Mouse (Mus musculus) forebrain, embryonic 13.5 days (tissue): Measurements from ENCODE around the gene Gm11437. TPM values are rescaled to one million over a fixed set of nuclear protein-coding genes. Genes with fewer than 3 reads are reported as not detected.

ENCODE experiments used
- ATAC-seq: fragments of 200-750 bp; cut with Nextera tagmentation; 2 replicates; pipeline ENCODE4 v1.8.0; 2017
- H3K27ac ChIP-seq: fragments of 300-500 bp; sonication (generic); 2 replicates; pipeline ENCODE4 v1.5.1; 2015; ENCODE audit warnings: inconsistent platforms, mild to moderate bottlenecking, moderate library complexity
- H3K27me3 ChIP-seq: fragments of 300-500 bp; sonication (generic); 2 replicates; pipeline ENCODE4 v1.6.1; 2015; ENCODE audit warnings: mild to moderate bottlenecking, inconsistent platforms
- H3K36me3 ChIP-seq: fragments of 300-500 bp; sonication (generic); 2 replicates; pipeline ENCODE4 v1.6.1; 2015; ENCODE audit warnings: mild to moderate bottlenecking, inconsistent platforms; ENCODE audit not compliant: poor library complexity, severe bottlenecking
- H3K4me1 ChIP-seq: fragments of 300-500 bp; sonication (generic); 2 replicates; pipeline ENCODE4 v1.6.1; 2015; ENCODE audit warnings: inconsistent platforms
- H3K4me2 ChIP-seq: fragments of 300-500 bp; sonication (generic); 2 replicates; pipeline ENCODE4 v1.6.1; 2015; ENCODE audit warnings: inconsistent platforms, mild to moderate bottlenecking, moderate library complexity
- H3K4me3 ChIP-seq: fragments of 300-500 bp; sonication (generic); 2 replicates; pipeline ENCODE4 v1.5.1; 2015; ENCODE audit warnings: mild to moderate bottlenecking, inconsistent platforms
- H3K9ac ChIP-seq: fragments of 300-500 bp; sonication (generic); 2 replicates; pipeline ENCODE4 v1.6.1; 2015; ENCODE audit warnings: mild to moderate bottlenecking, inconsistent platforms
- H3K9me3 ChIP-seq: fragments of 300-500 bp; sonication (generic); replicated peaks from 2 replicates; pipeline ENCODE4 v1.6.1; 2016; ENCODE audit warnings: inconsistent platforms
- WGBS: fragments of 180-500 bp; shearing (Covaris S2); methylation state at CpG from one replicate; pipeline ENCODE4 v1.1.7; 2015; 5-methylcytosine and 5-hydroxymethylcytosine counted together
- polyA plus RNA-seq: library from polyadenylated mRNA; unstranded; fragments of >200 nt; fragmentation: Nextera tagmentation; extraction: Ambion mirVana; gene quantifications from 2 replicates; pipeline ENCODE4 v1.2.1, GENCODE M21; 2015

Gene Gm11437
- polyA plus RNA-seq, 1 experiment from 2014 or later: not detected

DNA sequence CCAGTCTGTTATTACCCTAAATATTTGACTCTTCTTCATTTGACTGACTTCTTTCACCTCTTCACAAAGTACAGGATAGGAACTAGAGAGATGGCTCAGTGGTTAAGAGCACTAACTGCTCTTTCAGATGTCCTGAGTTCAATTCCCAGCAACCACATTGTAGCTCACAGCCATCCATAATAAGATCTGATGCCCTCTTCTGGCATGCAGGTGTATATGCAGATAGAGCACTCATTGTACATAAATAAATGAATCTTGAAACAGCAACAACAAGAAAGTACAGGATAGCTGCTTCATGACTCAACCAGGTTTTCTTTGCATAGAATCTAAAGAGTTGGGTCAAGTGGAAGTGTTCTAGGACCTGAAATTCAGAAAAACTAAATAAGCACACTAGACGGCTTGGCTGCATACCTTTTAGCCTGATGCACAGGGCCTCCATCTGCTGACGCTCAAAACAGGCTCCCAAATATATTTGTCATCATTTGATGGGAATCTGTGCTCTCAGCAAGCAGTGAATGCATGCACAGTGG lies 32.9 kb downstream of the Gm11437 start:
- Histone ChIP-seq H3K4me3 (no peak overlapping the region), H3K9me3 (no peaks in the 10 kb centered on the region), H3K9ac (no peak overlapping the region), H3K27ac (no peak overlapping the region), H3K27me3 (no peaks in the 10 kb centered on the region), H3K4me1 (peaks cover 30% of the 10 kb centered on the region), H3K36me3 (no peaks in the 10 kb centered on the region), H3K4me2 (no peak overlapping the region)
- 92% methylated on average over 2 of the region's 2 CpGs for WGBS
- ATAC-seq: no peak

DNA sequence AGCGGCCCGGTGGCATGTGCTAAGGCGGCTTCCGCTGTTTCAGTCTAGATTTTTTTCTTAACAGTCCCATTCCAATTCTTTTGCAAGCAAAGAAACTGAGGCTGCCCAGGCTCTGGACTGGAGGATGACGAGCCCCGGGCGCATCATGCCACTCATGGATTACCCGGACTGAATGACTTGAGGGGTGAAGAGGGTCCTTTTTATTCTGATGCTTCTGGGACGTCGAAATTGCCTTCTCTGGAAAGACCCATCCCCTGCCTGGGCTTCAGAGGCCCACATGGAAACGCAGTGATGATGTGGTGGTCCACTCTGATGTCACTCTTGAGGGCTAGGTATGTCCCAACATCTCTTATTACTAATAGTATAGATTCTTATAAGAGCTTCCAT lies 37.5 kb downstream of the Gm11437 start:
- Histone ChIP-seq H3K4me2 (peak overlapping the region; percentile 68), H3K4me1 (peaks cover 28% of the 10 kb centered on the region), H3K9me3 (no peaks in the 10 kb centered on the region), H3K9ac (peak overlapping the region; percentile 88), H3K36me3 (peaks cover 22% of the 10 kb centered on the region), H3K27ac (no peak overlapping the region), H3K4me3 (peak overlapping the region; percentile 79), H3K27me3 (no peaks in the 10 kb centered on the region)
- 5% methylated on average over 11 of the region's 11 CpGs for WGBS
- no peak; the same call in 1 of the 2 replicates for ATAC-seq

DNA sequence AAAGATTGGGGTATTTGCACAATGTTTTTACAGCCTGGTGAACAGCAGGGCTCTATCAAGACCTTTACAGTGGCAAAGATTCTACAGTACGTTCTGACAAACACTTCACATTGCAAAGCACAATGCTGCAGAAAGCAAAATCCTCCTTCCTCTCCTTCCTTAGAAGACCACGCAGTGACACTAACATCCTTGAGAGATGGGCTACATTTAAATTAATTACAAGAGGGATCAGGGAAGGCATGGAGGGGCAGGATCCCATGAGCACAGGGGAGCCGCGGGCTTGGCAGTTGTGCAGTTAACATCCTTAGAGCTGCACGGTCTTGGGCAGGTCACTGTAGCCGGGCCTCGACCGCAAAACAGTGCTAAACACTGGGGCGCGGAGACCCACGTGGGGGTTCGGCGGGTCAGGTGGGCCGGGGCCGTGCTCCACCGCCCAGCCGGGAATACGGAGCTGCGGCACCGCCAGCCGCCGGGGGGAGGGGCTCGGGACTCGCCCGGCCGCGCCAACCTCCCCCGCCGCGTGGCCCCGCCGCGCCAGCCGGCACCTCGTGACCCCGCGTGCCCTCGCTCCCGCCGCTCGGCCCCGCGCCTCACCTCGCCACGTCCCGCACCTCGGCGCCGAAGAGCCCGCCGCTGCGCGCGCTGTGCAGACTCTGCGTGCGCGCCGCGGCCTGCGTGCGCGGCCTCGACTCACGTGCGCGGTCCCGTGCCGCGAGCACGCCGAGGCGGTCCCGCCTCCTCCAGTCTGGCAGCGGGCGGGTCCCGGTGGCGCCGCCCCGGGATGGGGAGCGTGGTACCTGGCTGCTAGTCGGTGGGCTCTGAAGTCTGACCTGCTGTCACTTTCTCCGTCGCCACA lies 38.1 kb downstream of the Gm11437 start, which contains the start of the genes Tada2a and Acaca:
TSS of gene Tada2a (minus strand) at position 658 of the 856 bp plus-strand sequence.
TSS of gene Acaca (plus strand) at position 730 of the 856 bp plus-strand sequence.
- H3K9ac ChIP-seq: peak within 1 kb of the TSS; percentile 88
- no peaks in the 10 kb centered on the region for H3K27me3 ChIP-seq
- peak within 1 kb of the TSS; percentile 68 for H3K4me2 ChIP-seq
- peaks cover 28% of the 10 kb centered on the region for H3K36me3 ChIP-seq
- no peak within 1 kb of the TSS; the same call in 1 of the 2 replicates for H3K27ac ChIP-seq
- peak; percentile 94 for ATAC-seq
- WGBS: under 1% methylated on average over 77 of the region's 83 CpGs
- H3K4me1 ChIP-seq: peaks cover 28% of the 10 kb centered on the region
- no peaks in the 10 kb centered on the region for H3K9me3 ChIP-seq
- peak within 1 kb of the TSS; percentile 79 for H3K4me3 ChIP-seq

DNA sequence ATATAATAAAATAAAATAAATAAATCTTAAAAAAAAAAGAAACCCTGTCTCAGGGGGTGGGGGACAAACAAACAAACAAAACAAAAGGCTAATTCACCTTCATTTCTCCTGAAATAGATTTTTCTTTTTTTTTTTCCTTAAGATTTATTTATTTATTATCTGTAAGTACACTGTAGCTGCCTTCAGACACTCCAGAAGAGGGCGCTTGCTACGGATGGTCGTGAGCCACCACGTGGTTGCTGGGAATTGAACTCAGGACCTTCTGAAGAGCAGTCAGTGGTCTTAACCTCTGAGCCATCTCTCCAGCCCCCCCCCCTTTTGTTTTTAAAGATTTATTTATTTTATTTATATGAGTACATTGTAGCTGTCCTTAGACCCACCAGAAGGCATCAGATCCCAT lies 39.3 kb downstream of the Gm11437 start:
- ATAC-seq: no peak
- no peak overlapping the region; the same call in 1 of the 2 replicates for H3K4me3 ChIP-seq
- no peaks in the 10 kb centered on the region for H3K9me3 ChIP-seq
- peaks cover 28% of the 10 kb centered on the region for H3K4me1 ChIP-seq
- 95% methylated on average over 4 of the region's 4 CpGs for WGBS
- no peak overlapping the region for H3K4me2 ChIP-seq
- no peak overlapping the region for H3K9ac ChIP-seq
- H3K27me3 ChIP-seq: no peaks in the 10 kb centered on the region
- H3K27ac ChIP-seq: no peak overlapping the region
- peaks cover 33% of the 10 kb centered on the region for H3K36me3 ChIP-seq

DNA sequence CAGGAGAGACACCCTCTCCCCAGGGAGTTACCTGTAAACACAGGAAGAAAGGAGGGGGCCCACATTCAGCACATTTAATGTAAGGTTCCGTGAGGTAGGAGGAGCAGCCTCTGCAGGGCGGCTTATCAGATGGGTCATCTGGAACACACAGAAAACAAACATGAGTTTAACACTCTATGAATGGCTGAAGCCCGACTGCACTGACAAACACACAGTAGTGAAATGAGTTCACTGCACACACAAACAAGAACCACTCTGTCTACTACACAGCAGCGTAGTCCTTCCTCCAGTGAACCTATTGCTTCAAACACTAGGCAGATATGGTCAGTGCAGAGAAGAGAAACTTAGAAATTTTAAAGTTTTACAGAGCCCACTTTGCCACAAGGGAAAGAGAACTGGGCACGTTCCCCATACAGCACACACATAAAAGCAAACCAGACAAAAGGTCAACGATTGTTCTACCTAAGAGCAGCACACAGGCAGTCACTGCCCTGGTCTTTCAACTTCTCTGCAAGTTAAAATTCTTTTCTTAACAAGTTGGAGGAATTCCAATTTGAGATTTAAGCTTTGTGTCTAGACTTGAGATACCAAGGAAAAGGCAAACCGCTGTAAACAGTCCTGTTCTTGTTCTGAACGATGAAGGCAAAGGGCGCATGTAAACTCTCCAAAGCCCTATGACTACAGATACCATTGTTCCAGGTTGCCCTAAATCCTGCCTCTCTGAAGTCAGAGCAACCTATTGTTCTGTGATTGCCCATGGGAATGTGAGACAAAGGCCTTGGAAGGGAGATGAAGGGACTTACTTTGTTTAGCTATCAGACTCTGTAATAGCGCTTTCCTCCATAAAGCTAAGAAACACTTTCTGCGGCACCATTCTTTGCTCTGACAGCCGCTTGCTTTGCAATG lies 46.0 kb downstream of the Gm11437 start:
- no peaks in the 10 kb centered on the region for H3K27me3 ChIP-seq
- H3K4me3 ChIP-seq: no peak overlapping the region
- no peak overlapping the region for H3K4me2 ChIP-seq
- no peaks in the 10 kb centered on the region for H3K9me3 ChIP-seq
- no peak overlapping the region for H3K9ac ChIP-seq
- peaks cover 85% of the 10 kb centered on the region for H3K36me3 ChIP-seq
- no peak overlapping the region for H3K27ac ChIP-seq
- 80% methylated on average over 12 of the region's 12 CpGs for WGBS
- H3K4me1 ChIP-seq: no peaks in the 10 kb centered on the region
- no peak for ATAC-seq

DNA sequence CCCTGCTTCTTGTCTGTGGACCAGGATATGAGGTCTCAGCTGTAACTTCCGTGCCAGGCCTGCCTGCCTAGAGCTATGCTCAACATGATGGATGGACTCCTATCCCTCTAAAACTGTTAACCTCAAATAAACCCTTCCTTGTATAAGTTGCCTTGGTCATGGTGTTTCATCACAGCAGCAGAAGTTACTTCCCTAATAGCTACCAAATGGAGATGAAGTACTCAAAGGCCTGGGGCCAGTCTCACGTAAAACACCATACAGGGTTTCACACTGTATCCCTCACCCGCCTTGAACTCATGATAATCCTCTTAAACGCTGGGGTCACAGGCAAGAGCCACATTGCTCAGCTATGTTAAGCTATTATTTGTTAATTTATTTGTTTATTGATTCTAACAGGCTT lies 49.8 kb downstream of the Gm11437 start:
- H3K4me2 ChIP-seq: no peak overlapping the region
- H3K27me3 ChIP-seq: no peaks in the 10 kb centered on the region
- H3K27ac ChIP-seq: no peak overlapping the region
- H3K9ac ChIP-seq: no peak overlapping the region
- no peaks in the 10 kb centered on the region for H3K9me3 ChIP-seq
- H3K4me3 ChIP-seq: no peak overlapping the region
- WGBS: 89% methylated on average over 4 of the region's 4 CpGs
- no peak for ATAC-seq
- peaks cover 78% of the 10 kb centered on the region for H3K36me3 ChIP-seq
- H3K4me1 ChIP-seq: no peaks in the 10 kb centered on the region

DNA sequence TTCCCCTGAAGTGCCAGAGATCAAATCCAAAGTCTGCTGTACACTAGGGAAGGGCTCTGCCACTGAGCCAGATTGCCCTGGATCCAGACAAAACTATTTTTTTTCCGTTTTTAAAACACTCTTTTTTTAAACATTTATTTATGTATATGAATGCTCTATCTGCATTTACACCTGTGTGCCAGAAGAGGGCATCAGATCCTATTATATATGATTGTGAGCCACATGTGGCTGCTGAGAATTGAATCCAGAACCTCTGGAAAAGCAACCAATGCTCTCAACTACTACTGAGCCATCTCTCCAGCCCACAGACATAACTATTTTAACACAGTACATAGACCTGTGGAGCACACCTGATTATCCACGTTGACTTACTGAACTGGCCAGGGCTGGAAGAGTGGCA lies 51.1 kb downstream of the Gm11437 start:
- peaks cover 68% of the 10 kb centered on the region for H3K36me3 ChIP-seq
- no peak overlapping the region for H3K9ac ChIP-seq
- H3K9me3 ChIP-seq: no peaks in the 10 kb centered on the region
- no peaks in the 10 kb centered on the region for H3K4me1 ChIP-seq
- H3K4me2 ChIP-seq: no peak overlapping the region
- no peak overlapping the region for H3K27ac ChIP-seq
- 67% methylated on average over 2 of the region's 2 CpGs for WGBS
- no peak overlapping the region for H3K4me3 ChIP-seq
- H3K27me3 ChIP-seq: no peaks in the 10 kb centered on the region
- no peak for ATAC-seq

DNA sequence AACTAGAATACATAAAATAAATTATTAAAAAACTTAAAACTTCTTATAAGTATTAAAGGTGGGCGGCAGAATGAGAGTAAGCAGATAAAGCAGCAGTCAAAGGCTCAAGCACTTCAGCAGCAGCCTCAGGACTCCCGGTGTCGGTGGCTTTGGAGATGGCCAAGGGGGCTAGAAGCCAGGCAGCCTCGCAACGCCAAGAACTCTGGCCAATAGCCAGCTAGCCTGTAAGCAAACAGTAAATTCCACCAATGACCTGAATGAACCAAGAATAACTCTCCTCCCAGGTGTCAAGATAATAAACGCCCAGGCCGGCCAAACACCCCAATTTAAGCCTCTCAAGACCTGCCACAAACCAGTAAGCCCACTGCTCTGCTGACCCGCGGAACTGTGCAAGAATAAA lies 51.6 kb downstream of the Gm11437 start:
- ATAC-seq: no peak
- Histone ChIP-seq H3K36me3 (peaks cover 68% of the 10 kb centered on the region), H3K9ac (no peak overlapping the region), H3K4me3 (no peak overlapping the region), H3K27me3 (no peaks in the 10 kb centered on the region), H3K4me2 (no peak overlapping the region), H3K9me3 (no peaks in the 10 kb centered on the region), H3K27ac (no peak overlapping the region), H3K4me1 (no peaks in the 10 kb centered on the region)
- WGBS: 84% methylated on average over 9 of the region's 9 CpGs

DNA sequence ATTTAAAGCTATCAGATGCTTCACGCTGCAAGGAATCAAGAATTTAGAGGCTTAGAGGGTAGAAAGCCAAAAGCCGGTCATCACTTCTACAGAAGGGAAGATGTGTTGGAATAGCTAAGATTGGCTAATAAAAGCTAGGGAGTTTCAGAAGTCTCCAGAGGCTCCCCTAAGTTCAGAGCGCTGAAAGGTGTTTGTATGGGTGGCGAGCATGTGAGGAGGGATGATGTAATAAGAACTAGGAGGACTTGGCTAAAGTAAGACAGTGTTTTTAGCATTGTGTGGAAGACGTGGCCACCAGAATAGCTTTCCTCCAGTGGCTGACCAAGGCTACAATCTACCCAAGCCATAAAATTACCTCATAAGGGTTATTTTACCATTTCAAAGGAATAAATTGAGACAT lies 53.7 kb downstream of the Gm11437 start:
- no peak for ATAC-seq
- H3K4me1 ChIP-seq: no peaks in the 10 kb centered on the region
- WGBS: 88% methylated on average over 5 of the region's 5 CpGs
- no peaks in the 10 kb centered on the region for H3K27me3 ChIP-seq
- no peak overlapping the region for H3K27ac ChIP-seq
- H3K4me3 ChIP-seq: no peak overlapping the region
- no peak overlapping the region for H3K9ac ChIP-seq
- no peaks in the 10 kb centered on the region for H3K9me3 ChIP-seq
- peaks cover 69% of the 10 kb centered on the region for H3K36me3 ChIP-seq
- H3K4me2 ChIP-seq: no peak overlapping the region

DNA sequence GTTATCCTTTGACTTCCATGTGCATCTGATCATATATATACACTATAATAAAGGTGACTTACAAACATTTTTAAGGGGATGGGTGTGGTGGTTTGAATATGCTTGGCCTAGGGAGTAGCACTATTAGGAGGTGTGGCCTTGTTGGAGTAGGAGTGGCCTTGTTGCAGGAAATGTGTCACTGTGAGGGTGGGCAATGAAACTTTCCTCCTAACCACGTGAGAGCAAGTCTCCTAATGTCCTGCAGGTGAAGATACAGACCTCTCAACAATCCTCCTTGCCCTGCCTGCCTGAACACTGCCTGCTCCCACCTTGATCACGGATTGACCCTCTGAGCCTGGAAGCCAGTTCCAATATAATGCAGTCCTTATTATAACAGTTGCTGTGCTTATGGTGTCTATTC lies 60.1 kb downstream of the Gm11437 start:
- Histone ChIP-seq H3K4me1 (no peaks in the 10 kb centered on the region), H3K27me3 (no peaks in the 10 kb centered on the region), H3K9me3 (no peaks in the 10 kb centered on the region), H3K36me3 (peaks cover 90% of the 10 kb centered on the region), H3K9ac (no peak overlapping the region), H3K4me3 (no peak overlapping the region), H3K27ac (no peak overlapping the region), H3K4me2 (no peak overlapping the region)
- no peak for ATAC-seq
- WGBS: 87% methylated on average over 2 of the region's 2 CpGs

DNA sequence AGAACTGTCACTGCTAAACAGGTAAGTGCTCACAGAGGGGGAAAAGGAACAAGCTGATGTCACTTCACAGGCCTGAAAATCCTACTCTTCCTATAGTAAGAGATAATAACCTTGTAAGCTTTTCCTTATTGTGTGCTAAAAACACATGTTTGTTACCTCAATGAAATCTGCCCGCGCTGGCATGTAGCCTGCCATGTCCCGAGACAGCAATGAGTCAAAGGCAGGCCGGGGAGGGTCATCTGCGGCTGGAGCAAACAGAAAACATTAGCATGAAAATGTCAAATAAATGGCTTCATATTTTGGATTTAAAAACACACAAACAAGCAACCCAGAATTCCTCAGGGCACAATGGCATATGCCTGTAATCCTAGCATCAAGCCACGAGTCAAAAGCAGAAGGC lies 63.2 kb downstream of the Gm11437 start:
- Histone ChIP-seq H3K36me3 (peaks cover 85% of the 10 kb centered on the region), H3K9me3 (no peaks in the 10 kb centered on the region), H3K4me3 (no peak overlapping the region), H3K4me2 (no peak overlapping the region), H3K9ac (no peak overlapping the region), H3K4me1 (peaks cover 11% of the 10 kb centered on the region), H3K27me3 (no peaks in the 10 kb centered on the region), H3K27ac (no peak overlapping the region)
- whole genome bisulfite sequencing: 94% methylated on average over 6 of the region's 6 CpGs
- no peak for ATAC-seq

DNA sequence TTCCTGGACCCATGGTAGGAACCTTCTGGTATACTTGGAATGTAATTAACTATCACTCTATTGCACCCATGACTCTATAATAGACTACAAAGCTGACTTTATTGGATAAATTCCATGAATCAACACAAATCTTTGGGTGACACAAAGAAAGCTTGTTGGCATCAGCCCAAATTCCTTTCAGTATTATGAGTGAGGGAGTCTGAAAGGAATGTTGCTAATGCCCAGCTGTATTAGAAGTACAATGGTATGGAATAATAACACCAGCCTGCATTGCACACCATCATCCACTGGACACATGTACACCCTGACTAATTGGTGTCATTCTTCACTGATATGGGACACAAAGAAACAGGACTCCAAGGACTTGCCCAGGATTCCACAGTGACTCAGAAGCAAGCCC lies 66.1 kb downstream of the Gm11437 start:
- no peak overlapping the region for H3K4me3 ChIP-seq
- no peaks in the 10 kb centered on the region for H3K27me3 ChIP-seq
- peaks cover 13% of the 10 kb centered on the region for H3K4me1 ChIP-seq
- H3K36me3 ChIP-seq: peaks cover 71% of the 10 kb centered on the region
- no peak overlapping the region for H3K9ac ChIP-seq
- no peak for ATAC-seq
- no peak overlapping the region for H3K4me2 ChIP-seq
- H3K9me3 ChIP-seq: no peaks in the 10 kb centered on the region
- no peak overlapping the region for H3K27ac ChIP-seq
